Mouse (Mus musculus) heart, postnatal 0 days (tissue): ENCODE measurements at regions not wholly inside any gene's neighbourhood (a gene's known extent, or its start where the extent isn't known, plus 50 kb on each side); places are given as distances from the start of the nearest gene placed in this dataset.

Experiments
- ATAC-seq: fragments of 200-750 bp; cut with Nextera tagmentation; 2 replicates; pipeline ENCODE4 v1.8.0; 2017; ENCODE audit warnings: low read depth, moderate number of reproducible peaks, moderate library complexity; ENCODE audit not compliant: insufficient read depth
- DNase-seq: peaks from one replicate; pipeline ENCODE4 v3.0.0-alpha.2; 2016; ENCODE audit warnings: low spot score
- H3K27ac ChIP-seq: fragments of 300-500 bp; sonication (generic); 2 replicates; pipeline ENCODE4 v1.5.1; 2014; ENCODE audit warnings: low read depth, mild to moderate bottlenecking
- H3K27me3 ChIP-seq: fragments of 300-500 bp; sonication (generic); 2 replicates; pipeline ENCODE4 v1.6.1; 2014; ENCODE audit warnings: low read length, mixed read lengths; ENCODE audit not compliant: control insufficient read depth, insufficient read depth
- H3K36me3 ChIP-seq: fragments of 300-500 bp; sonication (generic); replicated peaks from 2 replicates; pipeline ENCODE4 v1.6.1; 2014; ENCODE audit warnings: low read length, mixed read lengths; ENCODE audit not compliant: control insufficient read depth, insufficient read depth
- H3K4me1 ChIP-seq: fragments of 300-500 bp; sonication (generic); 2 replicates; pipeline ENCODE4 v1.6.1; 2014; ENCODE audit warnings: antibody characterized with exemption; ENCODE audit not compliant: control insufficient read depth, insufficient read depth
- H3K4me2 ChIP-seq: fragments of 300-500 bp; sonication (generic); 2 replicates; pipeline ENCODE4 v1.6.1; 2014; ENCODE audit warnings: low read depth, mild to moderate bottlenecking, low read length, moderate library complexity
- H3K4me3 ChIP-seq: fragments of 300-500 bp; sonication (generic); 2 replicates; pipeline ENCODE4 v1.5.1; 2014; ENCODE audit warnings: low read depth, low read length
- H3K9ac ChIP-seq: fragments of 300-500 bp; sonication (generic); replicated peaks from 2 replicates; pipeline ENCODE4 v1.6.1; 2014; ENCODE audit warnings: low read depth, low read length, mixed read lengths
- H3K9me3 ChIP-seq: fragments of 300-500 bp; sonication (generic); replicated peaks from 2 replicates; pipeline ENCODE4 v1.6.1; 2016; ENCODE audit warnings: low read length; ENCODE audit not compliant: control insufficient read depth
- CTCF ChIP-seq: IDR thresholded peaks from 2 replicates; pipeline ENCODE4 v1.5.1; 2016; ENCODE audit warnings: antibody characterized with exemption, control low read depth, low read depth
- EP300 ChIP-seq: IDR thresholded peaks from 2 replicates; pipeline ENCODE4 v1.6.1; 2016; ENCODE audit warnings: antibody characterized with exemption, low read depth
- WGBS: fragments of 180-500 bp; shearing (Covaris S2); extraction: QIAGEN DNeasy Blood & Tissue Kit; methylation state at CpG from one replicate; pipeline ENCODE4 v1.1.7; 2014; 5-methylcytosine and 5-hydroxymethylcytosine counted together

DNA sequence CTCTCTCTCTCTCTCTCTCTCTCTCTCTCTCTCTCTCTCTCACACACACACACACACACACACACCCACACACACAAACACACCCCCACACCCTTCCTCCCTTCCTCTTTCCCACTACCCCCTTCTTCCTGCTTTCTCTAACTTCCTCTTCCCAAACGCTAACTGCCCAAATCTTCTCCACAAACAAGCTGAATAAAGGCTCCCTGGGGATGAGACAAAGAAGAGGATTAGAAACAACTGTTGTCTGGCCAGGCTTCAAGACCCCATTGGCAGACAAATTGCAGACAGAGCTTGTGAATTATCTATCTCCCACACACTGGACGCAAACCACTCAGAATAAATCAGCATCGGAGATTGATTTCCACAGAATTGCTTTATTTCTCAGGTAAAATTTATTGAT is 603.4 kb upstream of the Tle4 start:
- Histone ChIP-seq H3K36me3 (no peaks in the 10 kb centered on the region), H3K4me2 (no peak overlapping the region), H3K9me3 (no peaks in the 10 kb centered on the region), H3K27me3 (no peaks in the 10 kb centered on the region), H3K27ac (no peak overlapping the region), H3K9ac (no peak overlapping the region), H3K4me1 (no peaks in the 10 kb centered on the region), H3K4me3 (no peak overlapping the region)
- DNase-seq (no peak), ATAC-seq (no peak)
- TF ChIP-seq EP300 (no peak), CTCF (no peak)
- WGBS, result 39% methylated on average over 3 of the region's 3 CpGs

DNA sequence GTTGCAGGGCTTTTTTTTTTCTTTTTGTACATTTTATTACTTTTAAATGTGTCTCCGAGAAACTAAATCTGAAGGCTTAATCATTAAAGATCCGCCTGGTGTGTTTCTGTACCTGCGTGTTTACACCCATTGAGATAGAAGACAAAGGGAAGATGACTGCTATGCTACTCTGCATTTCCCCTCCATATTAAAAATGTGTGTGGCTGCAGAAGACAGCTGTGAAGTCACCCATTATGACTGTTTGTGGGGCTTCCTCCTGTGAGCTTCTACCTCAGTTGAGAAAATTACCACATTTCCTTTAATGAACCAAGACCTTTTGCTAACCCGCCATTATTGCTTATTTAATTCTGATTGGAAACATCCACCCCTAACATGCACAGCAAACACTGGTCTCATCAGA is 602.9 kb upstream of the Tle4 start:
- no peaks in the 10 kb centered on the region for H3K9me3 ChIP-seq
- no peak overlapping the region for H3K4me2 ChIP-seq
- 72% methylated on average over 4 of the region's 4 CpGs for WGBS
- H3K27ac ChIP-seq, result no peak overlapping the region
- no peak for TF ChIP-seq CTCF
- no peak for TF ChIP-seq EP300
- DNase-seq (no peak), ATAC-seq (no peak)
- no peaks in the 10 kb centered on the region for H3K4me1 ChIP-seq
- H3K36me3 ChIP-seq, result no peaks in the 10 kb centered on the region
- H3K9ac ChIP-seq, result no peak overlapping the region
- no peak overlapping the region for H3K4me3 ChIP-seq
- H3K27me3 ChIP-seq, result no peaks in the 10 kb centered on the region

DNA sequence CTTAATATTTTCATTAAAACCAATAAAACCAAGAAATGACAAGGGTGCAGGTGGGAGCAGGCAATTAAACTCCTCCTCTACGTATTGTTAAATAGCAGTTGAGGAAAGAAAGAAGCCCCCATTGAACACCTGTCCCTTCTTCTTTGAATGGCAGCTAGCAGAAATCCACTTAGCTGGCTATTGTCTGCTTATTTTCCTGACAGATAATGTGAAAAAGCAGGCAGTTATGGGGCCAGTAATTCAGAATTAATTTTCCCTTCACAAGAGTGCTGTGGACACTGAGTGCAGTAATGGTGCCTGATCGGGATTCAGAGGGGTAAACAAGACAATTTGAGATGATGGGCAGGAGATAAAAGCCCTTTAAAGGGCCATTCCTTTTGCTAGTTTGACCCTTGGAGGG is 602.5 kb upstream of the Tle4 start:
- DNase-seq (no peak), ATAC-seq (no peak)
- Histone ChIP-seq H3K27ac (no peak overlapping the region), H3K4me1 (no peaks in the 10 kb centered on the region), H3K27me3 (no peaks in the 10 kb centered on the region), H3K4me3 (no peak overlapping the region), H3K9me3 (no peaks in the 10 kb centered on the region), H3K4me2 (no peak overlapping the region), H3K36me3 (no peaks in the 10 kb centered on the region), H3K9ac (no peak overlapping the region)
- no peak for TF ChIP-seq CTCF
- no peak for TF ChIP-seq EP300
- 61% methylated on average over 2 of the region's 2 CpGs for WGBS

DNA sequence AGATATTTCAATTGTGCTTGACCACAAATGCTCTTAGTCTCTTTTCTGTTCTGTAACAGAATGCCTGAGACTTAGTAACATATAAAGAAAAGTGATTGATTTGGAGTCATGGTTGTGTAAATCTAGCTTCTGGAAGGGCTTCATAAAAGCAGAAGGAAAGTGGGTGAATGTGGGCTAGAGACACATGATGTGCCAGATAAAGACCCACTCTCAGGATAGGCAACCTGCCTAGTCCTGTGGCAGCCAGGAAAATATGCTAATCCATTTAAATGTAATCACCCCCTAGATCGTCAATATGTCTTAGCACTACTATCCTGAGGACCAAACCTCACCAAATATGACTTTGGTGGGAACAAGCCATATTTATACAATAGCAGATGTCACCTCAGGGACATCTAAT is 601.8 kb upstream of the Tle4 start:
- H3K9ac ChIP-seq, result no peak overlapping the region
- H3K27ac ChIP-seq, result no peak overlapping the region
- no peak for TF ChIP-seq CTCF
- no peak for TF ChIP-seq EP300
- no peaks in the 10 kb centered on the region for H3K27me3 ChIP-seq
- no peaks in the 10 kb centered on the region for H3K36me3 ChIP-seq
- no peaks in the 10 kb centered on the region for H3K4me1 ChIP-seq
- no peak for DNase-seq
- no peaks in the 10 kb centered on the region for H3K9me3 ChIP-seq
- WGBS, result 44% methylated on average over 1 of the region's 1 CpGs
- ATAC-seq, result no peak
- H3K4me3 ChIP-seq, result no peak overlapping the region
- no peak overlapping the region for H3K4me2 ChIP-seq

DNA sequence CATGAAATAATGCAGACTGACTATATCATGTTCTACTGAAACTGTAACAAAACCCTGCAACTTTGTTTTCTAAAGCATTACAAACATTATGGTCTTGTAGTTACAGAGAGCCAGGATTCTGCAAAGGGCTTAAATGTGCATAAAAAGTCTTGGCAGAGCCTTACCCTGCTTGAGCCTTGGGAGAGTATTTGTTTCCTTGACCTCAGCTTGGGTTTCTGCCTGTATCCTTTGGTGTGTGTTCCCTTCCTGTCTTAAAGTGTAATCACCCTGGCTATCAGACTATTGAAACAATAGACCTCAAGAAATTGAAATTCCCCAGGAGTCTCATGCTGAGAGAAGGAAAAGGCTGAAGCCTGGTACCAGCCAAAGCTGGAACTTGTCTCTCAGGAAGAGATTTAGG is 577.4 kb upstream of the Tle4 start:
- H3K27ac ChIP-seq, result no peak overlapping the region
- no peak for TF ChIP-seq CTCF
- no peak for TF ChIP-seq EP300
- ATAC-seq (no peak), DNase-seq (no peak)
- no peak overlapping the region for H3K9ac ChIP-seq
- no peaks in the 10 kb centered on the region for H3K4me1 ChIP-seq
- no peak overlapping the region for H3K4me3 ChIP-seq
- no peaks in the 10 kb centered on the region for H3K9me3 ChIP-seq
- no peaks in the 10 kb centered on the region for H3K36me3 ChIP-seq
- H3K4me2 ChIP-seq, result no peak overlapping the region
- H3K27me3 ChIP-seq, result no peaks in the 10 kb centered on the region

DNA sequence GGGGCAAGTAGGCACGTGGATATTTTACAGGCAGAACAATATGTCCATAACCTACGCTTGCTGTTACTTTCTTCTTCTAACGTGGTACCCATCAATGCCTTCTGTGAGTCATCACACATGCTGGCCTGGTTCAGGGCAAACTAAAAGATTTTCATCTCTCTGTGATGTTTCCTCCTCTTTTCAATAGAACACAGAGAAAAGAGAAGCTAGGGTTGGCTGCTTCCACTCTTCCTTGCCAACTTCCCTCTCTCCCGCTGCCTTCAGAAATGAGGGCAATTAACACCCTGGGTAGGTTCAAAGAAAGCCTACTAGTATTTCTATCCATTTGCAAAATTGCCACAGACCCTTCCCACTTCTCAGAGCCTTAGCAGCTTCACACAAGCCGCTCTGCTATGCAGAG is 575.5 kb upstream of the Tle4 start:
- H3K27me3 ChIP-seq, result no peaks in the 10 kb centered on the region
- H3K9me3 ChIP-seq, result no peaks in the 10 kb centered on the region
- no peak overlapping the region for H3K27ac ChIP-seq
- no peaks in the 10 kb centered on the region for H3K4me1 ChIP-seq
- H3K4me3 ChIP-seq, result no peak overlapping the region
- no peak overlapping the region for H3K4me2 ChIP-seq
- WGBS, result 34% methylated on average over 5 of the region's 5 CpGs
- no peaks in the 10 kb centered on the region for H3K36me3 ChIP-seq
- no peak for ATAC-seq
- no peak overlapping the region for H3K9ac ChIP-seq
- TF ChIP-seq CTCF (no peak), EP300 (no peak)
- DNase-seq, result no peak
